Mouse (Mus musculus): ENCODE data around the gene Tango6. TPM values are rescaled to one million over a fixed set of nuclear protein-coding genes. Genes with fewer than 3 reads are reported as not detected.

The Tango6 gene
- polyA plus RNA-seq, 1 experiment from 2014 or later = 7.6 TPM

DNA sequence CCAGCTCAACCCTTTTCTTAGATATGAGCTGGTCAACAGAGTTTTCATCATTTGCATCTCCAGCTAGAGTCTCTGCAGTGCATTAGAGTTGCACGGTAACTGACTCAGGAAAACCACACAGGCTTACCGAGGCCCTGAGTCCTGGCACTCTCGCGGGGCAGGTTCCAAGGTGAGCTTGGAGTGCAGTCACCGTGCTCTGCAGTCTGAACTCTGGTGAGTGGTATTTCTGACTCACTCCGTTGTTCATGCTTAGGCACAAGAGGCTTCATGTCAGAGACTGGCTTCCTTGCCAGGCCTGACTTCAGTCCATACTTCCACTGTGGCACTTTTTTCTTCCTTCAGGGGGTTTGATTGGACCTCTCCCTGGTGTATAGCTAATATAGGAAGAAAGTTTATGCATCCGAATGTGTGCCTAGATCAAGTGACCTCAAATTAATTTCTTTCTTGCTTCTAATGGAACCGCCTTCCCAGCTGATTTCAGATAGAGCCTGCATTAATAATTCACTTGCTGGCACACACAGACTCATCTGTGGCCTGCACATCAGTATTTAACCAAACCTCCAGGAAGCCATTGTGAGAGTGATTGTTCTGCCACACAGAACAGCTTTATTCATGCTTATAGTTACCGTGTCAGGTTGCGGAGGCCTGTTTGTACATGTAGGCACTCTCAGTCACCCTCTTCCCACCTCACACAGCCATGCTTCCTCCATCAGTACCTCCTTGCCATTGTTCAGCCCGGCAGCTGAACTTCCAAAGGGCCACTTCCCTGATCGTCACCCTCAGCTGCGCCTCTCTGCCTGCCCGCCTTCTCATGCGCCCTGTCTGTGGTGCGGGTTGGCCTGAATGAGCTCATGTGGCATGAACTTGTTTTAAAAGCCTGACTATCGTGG, 136.0 kb downstream of the Tango6 start:
- ATAC-seq (ENCODE audit: extremely low read depth, insufficient number of reproducible peaks, low FRiP score, low TSS enrichment) = no peak
- Histone ChIP-seq H3K27ac (replicated peaks) (no peak overlapping the region), H3K4me2 (no peak overlapping the region), H3K27me3 (replicated peaks) (no peaks in the 10 kb centered on the region), H3K4me1 (peaks cover 35% of the 10 kb centered on the region), H3K4me3 (no peak overlapping the region), H3K9ac (no peak overlapping the region), H3K36me3 (peaks cover 12% of the 10 kb centered on the region; the same call in 1 of the 2 replicates), H3K9me3 (no peaks in the 10 kb centered on the region)
- 84% methylated on average over 17 of the region's 17 CpGs for WGBS

DNA sequence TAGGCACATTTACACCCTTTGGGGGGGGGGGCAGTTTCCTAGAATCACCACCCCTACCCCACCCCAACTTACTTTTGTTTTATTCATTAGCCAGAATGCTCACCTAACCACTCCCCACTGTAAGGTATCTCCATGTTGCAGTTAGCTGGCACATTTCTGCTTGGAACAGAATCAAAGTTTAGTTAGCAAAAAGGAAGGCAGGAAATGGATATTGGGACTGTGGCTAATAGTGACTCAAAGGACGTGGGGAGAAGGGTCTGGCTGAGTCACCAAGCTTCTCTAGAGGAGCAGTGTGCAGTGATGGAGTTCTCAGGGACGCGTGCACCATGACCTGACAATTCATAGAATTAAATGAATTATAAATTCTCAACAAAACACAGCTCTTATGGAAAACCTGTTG, 136.7 kb downstream of the Tango6 start:
- H3K4me2 ChIP-seq = no peak overlapping the region
- H3K4me3 ChIP-seq = no peak overlapping the region
- peaks cover 35% of the 10 kb centered on the region for H3K4me1 ChIP-seq
- WGBS = 83% methylated on average over 3 of the region's 3 CpGs
- H3K36me3 ChIP-seq = peaks cover 12% of the 10 kb centered on the region; the same call in 1 of the 2 replicates
- no peak overlapping the region for H3K9ac ChIP-seq
- H3K9me3 ChIP-seq = no peaks in the 10 kb centered on the region
- no peak overlapping the region for H3K27ac ChIP-seq (replicated peaks)
- H3K27me3 ChIP-seq (replicated peaks) = no peaks in the 10 kb centered on the region
- no peak for ATAC-seq (ENCODE audit: extremely low read depth, insufficient number of reproducible peaks, low FRiP score, low TSS enrichment)

DNA sequence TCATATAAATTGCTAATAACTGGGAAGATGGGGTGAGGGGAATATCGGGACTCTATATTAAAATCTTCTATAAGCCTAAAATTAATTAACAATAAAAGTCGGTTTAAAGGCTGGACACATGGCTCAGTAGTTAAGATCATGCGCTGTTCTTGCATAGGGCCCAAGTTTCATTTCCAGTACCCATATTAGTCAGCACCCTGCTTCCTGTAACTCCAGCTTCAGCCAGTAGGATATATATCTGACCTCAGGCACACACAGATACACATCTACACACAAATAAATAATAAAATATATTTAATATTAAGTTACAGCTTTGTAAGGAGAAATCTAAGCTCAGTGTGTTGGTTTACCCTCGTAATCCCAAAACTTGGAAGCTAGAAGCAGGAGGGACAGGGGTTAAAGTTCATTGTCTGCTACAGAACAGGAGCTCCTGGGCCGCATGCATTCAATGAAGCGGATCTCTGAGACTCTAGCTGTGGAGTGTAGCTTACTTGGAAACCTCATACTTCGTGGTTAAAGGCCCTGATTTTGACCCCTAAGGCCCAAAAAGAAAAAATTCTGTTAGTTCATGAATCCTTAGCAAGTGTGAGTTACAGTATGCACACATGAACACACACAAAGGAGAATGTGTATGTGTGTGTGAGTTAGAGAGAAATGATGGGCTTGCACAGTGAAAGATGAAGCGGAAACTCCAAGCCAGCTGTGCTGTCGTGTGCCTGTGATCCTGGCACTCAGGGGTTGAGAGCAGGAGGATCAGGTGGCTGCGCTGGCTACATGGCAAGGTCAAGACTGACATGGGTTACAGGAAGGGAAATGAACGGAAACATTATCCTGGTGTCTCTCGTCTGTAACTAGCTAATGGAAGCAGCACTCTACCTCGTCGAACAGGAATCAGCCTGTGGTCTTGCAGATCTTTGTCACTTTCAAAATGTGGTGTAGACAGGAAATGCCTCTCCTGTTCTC, 138.0 kb downstream of the Tango6 start:
- Histone ChIP-seq H3K27me3 (replicated peaks) (no peaks in the 10 kb centered on the region), H3K27ac (replicated peaks) (no peak overlapping the region), H3K4me2 (no peak overlapping the region), H3K9ac (no peak overlapping the region), H3K36me3 (peaks cover 12% of the 10 kb centered on the region; the same call in 1 of the 2 replicates), H3K9me3 (no peaks in the 10 kb centered on the region), H3K4me3 (no peak overlapping the region), H3K4me1 (peaks cover 30% of the 10 kb centered on the region)
- WGBS = 67% methylated on average over 14 of the region's 14 CpGs
- ATAC-seq (ENCODE audit: extremely low read depth, insufficient number of reproducible peaks, low FRiP score, low TSS enrichment) = no peak

DNA sequence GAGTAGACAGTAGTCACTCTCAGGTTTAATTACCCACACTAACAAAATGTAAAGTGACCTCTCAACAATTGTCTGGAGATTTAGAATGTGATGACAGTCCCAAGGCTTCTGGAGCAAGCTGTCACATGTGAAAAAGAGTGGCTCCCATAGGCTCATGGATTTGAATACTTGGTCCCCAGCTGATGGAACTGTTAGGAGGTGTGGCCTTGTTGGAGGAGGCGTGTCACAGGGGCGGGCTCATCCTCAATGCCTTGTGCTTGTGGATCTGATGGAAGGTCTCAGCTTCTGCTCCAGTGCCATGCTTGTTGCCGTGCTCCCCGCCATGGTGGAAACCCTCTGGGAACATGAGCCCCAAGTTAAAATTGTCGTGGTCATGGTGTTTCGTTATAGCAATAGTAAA, 146.1 kb downstream of the Tango6 start:
- no peak overlapping the region for H3K27ac ChIP-seq (replicated peaks)
- no peaks in the 10 kb centered on the region for H3K4me1 ChIP-seq
- no peaks in the 10 kb centered on the region for H3K9me3 ChIP-seq
- WGBS = 79% methylated on average over 6 of the region's 6 CpGs
- H3K36me3 ChIP-seq = peaks cover 17% of the 10 kb centered on the region
- H3K4me2 ChIP-seq = no peak overlapping the region
- no peak overlapping the region for H3K4me3 ChIP-seq
- no peaks in the 10 kb centered on the region for H3K27me3 ChIP-seq (replicated peaks)
- no peak overlapping the region for H3K9ac ChIP-seq
- ATAC-seq (ENCODE audit: extremely low read depth, insufficient number of reproducible peaks, low FRiP score, low TSS enrichment) = no peak

DNA sequence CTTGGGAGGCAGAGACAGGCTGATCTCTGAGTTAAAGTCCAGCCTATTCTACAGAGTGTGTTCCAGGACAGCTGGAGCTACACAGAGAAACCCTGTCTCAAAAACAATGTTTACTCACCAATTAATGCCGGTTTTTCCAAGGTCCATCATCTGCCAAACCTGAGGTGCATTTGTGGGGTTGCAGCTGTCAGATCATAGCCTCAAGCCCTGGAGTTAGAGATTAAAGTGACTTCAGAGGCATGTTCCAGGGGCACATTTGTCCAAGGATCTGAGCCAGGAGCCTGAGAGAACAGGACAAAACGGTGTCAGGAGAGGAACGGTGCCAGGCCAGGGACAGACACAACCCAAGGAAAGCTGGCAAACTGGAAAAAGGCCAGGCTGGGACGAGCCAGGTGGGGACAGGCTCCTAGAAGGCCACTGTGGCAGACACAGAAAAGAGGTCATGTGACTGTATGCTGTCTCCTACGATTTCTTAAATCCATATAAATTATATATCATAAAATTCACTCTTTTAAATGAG, 146.7 kb downstream of the Tango6 start:
- Histone ChIP-seq H3K27me3 (replicated peaks) (no peaks in the 10 kb centered on the region), H3K9ac (no peak overlapping the region), H3K4me1 (peaks cover 4% of the 10 kb centered on the region), H3K9me3 (no peaks in the 10 kb centered on the region), H3K4me3 (no peak overlapping the region), H3K4me2 (no peak overlapping the region), H3K36me3 (peaks cover 17% of the 10 kb centered on the region), H3K27ac (replicated peaks) (no peak overlapping the region)
- WGBS = 78% methylated on average over 5 of the region's 5 CpGs
- ATAC-seq (ENCODE audit: extremely low read depth, insufficient number of reproducible peaks, low FRiP score, low TSS enrichment) = no peak

DNA sequence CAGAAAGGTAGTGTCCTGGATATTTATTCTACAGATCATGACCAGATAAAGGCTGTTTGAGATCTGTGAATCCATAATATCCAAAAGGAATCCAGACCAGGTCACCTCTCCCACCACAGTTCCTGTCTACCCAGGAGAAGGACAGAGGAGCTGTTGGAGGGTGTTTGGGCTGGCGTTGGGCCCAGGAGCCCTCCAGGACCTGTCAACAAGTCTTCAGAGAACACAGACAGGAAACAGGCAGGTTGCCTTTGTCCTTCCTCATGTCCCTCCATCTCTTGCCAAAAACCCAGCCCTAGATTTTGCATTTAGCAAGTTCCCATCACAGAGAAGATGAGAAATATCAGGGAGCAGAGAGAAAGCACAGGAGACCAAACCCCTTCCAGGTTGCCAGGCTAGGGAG, 152.0 kb downstream of the Tango6 start:
- peaks cover 45% of the 10 kb centered on the region for H3K4me1 ChIP-seq
- H3K4me2 ChIP-seq = peak overlapping the region; percentile 25; the same call in 1 of the 2 replicates
- ATAC-seq (ENCODE audit: extremely low read depth, insufficient number of reproducible peaks, low FRiP score, low TSS enrichment) = no peak
- no peak overlapping the region for H3K9ac ChIP-seq
- no peaks in the 10 kb centered on the region for H3K9me3 ChIP-seq
- peak overlapping the region; percentile 83 for H3K27ac ChIP-seq (replicated peaks)
- H3K36me3 ChIP-seq = no peaks in the 10 kb centered on the region
- H3K4me3 ChIP-seq = no peak overlapping the region
- WGBS = 11% methylated on average over 1 of the region's 1 CpGs
- no peaks in the 10 kb centered on the region for H3K27me3 ChIP-seq (replicated peaks)

DNA sequence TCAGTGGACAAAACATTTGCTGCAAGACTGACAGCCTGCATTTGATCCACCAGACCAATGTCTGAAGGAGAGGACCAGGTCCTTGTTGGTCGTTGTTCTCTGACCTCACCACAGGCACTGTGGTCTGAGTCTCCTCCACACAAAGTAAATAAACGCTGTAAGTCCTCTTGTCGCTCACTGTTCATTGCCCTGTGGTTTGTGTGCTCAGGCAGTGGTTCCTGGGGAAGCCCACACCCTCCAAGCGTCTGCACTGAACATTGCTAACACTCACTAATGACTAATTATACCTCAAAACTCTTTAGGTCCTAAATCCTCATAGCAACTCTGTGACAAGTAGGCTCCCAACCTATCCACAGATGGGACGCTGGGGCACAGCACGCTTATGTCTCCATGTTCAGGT, 153.7 kb downstream of the Tango6 start:
- Histone ChIP-seq H3K4me1 (peaks cover 53% of the 10 kb centered on the region), H3K27me3 (replicated peaks) (no peaks in the 10 kb centered on the region), H3K36me3 (no peaks in the 10 kb centered on the region), H3K9ac (no peak overlapping the region), H3K4me2 (no peak overlapping the region), H3K4me3 (no peak overlapping the region), H3K9me3 (no peaks in the 10 kb centered on the region), H3K27ac (replicated peaks) (no peak overlapping the region)
- no peak for ATAC-seq (ENCODE audit: extremely low read depth, insufficient number of reproducible peaks, low FRiP score, low TSS enrichment)
- 78% methylated on average over 6 of the region's 6 CpGs for WGBS

DNA sequence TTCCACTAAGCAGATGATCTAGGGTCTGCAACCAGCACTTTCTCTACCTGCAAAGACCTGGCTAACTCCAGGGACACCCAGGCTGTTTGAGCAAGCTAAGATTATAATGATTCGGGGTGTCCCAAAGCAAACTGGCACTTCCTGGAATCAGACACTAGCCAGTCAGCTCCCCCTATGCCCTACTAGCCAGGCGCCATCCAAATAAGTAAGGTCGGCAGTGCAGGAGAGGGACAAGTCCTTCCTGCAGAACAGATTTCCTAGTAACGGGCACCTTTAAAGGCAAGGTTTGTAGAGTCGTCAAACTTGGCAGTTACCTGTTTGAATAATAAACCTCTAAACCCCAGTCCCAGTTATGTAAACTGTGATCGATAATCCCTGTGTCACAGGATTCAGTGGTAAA, 155.9 kb downstream of the Tango6 start:
- Histone ChIP-seq H3K27ac (replicated peaks) (peak overlapping the region; percentile 96), H3K9ac (peak overlapping the region; percentile 68), H3K4me2 (peak overlapping the region; percentile 48), H3K4me1 (peaks cover 53% of the 10 kb centered on the region), H3K4me3 (no peak overlapping the region), H3K36me3 (peaks cover 5% of the 10 kb centered on the region), H3K27me3 (replicated peaks) (no peaks in the 10 kb centered on the region), H3K9me3 (no peaks in the 10 kb centered on the region)
- no peak for ATAC-seq (ENCODE audit: extremely low read depth, insufficient number of reproducible peaks, low FRiP score, low TSS enrichment)
- WGBS = 57% methylated on average over 6 of the region's 6 CpGs

DNA sequence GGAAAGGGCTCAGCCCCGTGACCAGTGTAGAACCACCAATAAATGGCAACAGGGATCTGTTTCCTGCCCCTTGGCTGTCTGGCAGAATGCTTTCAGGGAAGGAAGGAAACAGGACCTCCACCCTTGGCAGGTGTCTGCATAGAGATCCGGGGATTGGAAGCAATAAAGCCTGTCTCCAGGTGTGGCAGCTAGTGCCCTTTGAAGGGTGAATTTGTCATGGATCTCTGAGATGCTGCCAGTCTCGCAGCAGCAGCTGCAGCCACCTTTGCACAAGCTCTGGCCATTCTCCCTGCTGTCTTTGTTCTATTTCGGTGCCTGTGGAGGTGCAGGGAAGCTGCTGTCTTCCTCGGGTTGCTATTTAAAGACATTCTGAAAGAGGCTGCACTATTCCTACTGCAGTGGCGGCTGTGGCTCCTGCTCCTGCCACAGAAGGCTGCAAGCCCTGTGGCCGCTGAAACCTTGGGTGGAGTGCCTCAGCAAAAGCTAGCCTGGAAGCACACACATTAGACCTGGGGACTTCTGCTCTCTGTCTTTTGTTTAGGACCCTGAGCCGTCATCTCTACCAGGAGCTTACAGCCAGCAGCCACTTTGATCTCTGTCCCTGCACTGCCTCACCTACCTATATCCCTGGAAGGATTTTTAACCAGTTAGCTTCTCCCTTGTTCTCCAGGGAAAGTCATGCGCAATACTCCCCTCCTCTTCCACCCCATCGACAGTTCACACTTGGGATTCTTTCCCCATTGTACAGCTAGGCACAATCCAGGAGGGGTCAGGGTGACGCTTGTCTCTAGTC, 156.5 kb downstream of the Tango6 start:
- no peak for ATAC-seq (ENCODE audit: extremely low read depth, insufficient number of reproducible peaks, low FRiP score, low TSS enrichment)
- H3K4me3 ChIP-seq = no peak overlapping the region
- peaks cover 8% of the 10 kb centered on the region for H3K36me3 ChIP-seq
- peaks cover 50% of the 10 kb centered on the region for H3K4me1 ChIP-seq
- 29% methylated on average over 11 of the region's 11 CpGs for WGBS
- H3K27me3 ChIP-seq (replicated peaks) = no peaks in the 10 kb centered on the region
- peak overlapping the region; percentile 96 for H3K27ac ChIP-seq (replicated peaks)
- peak overlapping the region; percentile 68 for H3K9ac ChIP-seq
- no peaks in the 10 kb centered on the region for H3K9me3 ChIP-seq
- peak overlapping the region; percentile 48 for H3K4me2 ChIP-seq

DNA sequence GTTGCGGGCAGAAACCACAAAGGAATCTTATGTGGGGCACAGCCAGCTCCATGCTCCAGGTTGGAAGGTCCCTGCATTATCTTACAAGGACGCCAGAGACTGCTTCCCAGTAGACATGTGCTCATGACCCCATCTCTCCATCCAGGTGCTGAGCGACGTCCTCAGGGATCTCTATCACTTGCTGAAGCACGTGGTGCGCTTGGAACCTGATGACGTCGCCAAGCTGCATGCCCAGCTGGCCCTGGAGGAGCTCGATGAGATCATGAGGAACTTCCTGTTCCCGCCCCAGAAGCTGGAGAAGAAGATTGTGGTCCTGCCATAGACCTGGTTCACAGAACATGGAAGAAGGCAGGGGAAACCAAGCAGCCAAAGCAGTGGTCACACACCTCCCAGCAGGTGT, 167.2 kb downstream of the Tango6 start:
- peaks cover 11% of the 10 kb centered on the region for H3K4me1 ChIP-seq
- peaks cover 12% of the 10 kb centered on the region for H3K36me3 ChIP-seq
- H3K4me2 ChIP-seq = no peak overlapping the region
- ATAC-seq (ENCODE audit: extremely low read depth, insufficient number of reproducible peaks, low FRiP score, low TSS enrichment) = no peak
- 56% methylated on average over 10 of the region's 10 CpGs for WGBS
- no peaks in the 10 kb centered on the region for H3K9me3 ChIP-seq
- H3K4me3 ChIP-seq = no peak overlapping the region
- H3K9ac ChIP-seq = no peak overlapping the region
- H3K27me3 ChIP-seq (replicated peaks) = no peaks in the 10 kb centered on the region
- H3K27ac ChIP-seq (replicated peaks) = no peak overlapping the region
